Comparison of ENCODE assay signal across 8 mouse cellular contexts in genomic region chr6:119924235-119925005, GRCm38 (mm10). TPM values are rescaled to one million over a fixed set of nuclear protein-coding genes. Genes with fewer than 3 reads are reported as not detected.
DNase-seq lines count a peak whose midpoint lies in the region; ATAC-seq and TF ChIP-seq lines count a peak whose summit lies in the region.
"Had no signal": no experiment of that assay in that cellular context is flagged by ENCODE, and none has a peak within 500 bp of the region (broad histone marks: within the 10 kb centered on the region; RNA-seq: fewer than 3 reads in every experiment).

No protein-coding gene starts in this region.

- H3K4me3 ChIP-seq in heart, postnatal 0 days (ENCODE audit: low read depth, low read length), result no peak overlapping the region
- no peak overlapping the region for H3K4me3 ChIP-seq in stomach, postnatal 0 days (ENCODE audit: low read depth, low read length)
- H3K4me3 ChIP-seq: embryonic facial prominence, embryonic 15.5 days had no signal

- H3K9ac ChIP-seq in heart, postnatal 0 days (replicated peaks; ENCODE audit: low read depth, low read length), result no peak overlapping the region
- H3K9ac ChIP-seq in stomach, postnatal 0 days (ENCODE audit: low read length), result no peak overlapping the region
- H3K9ac ChIP-seq: embryonic facial prominence, embryonic 15.5 days had no signal

- peak; percentile 61 for TF ChIP-seq CTCF in heart, postnatal 0 days (IDR thresholded peaks at IDR 0.05; ENCODE audit: low read depth)
- peak; percentile 75 for TF ChIP-seq CTCF in stomach, postnatal 0 days (IDR thresholded peaks at IDR 0.05; ENCODE audit: low read depth)

- H3K36me3 ChIP-seq in heart, postnatal 0 days (replicated peaks; ENCODE audit: control insufficient read depth, insufficient read depth, low read length), result peaks cover 89% of the 10 kb centered on the region
- H3K36me3 ChIP-seq in stomach, postnatal 0 days (ENCODE audit: control insufficient read depth, insufficient read depth, low read length), result peaks cover 38% of the 10 kb centered on the region

- WGBS in heart, postnatal 0 days, result 30% methylated on average over 4 of the region's 4 CpGs
- 34% methylated on average over 4 of the region's 4 CpGs for WGBS in stomach, postnatal 0 days

- H3K9me3 ChIP-seq in heart, postnatal 0 days (replicated peaks; ENCODE audit: control insufficient read depth, low read length), result no peaks in the 10 kb centered on the region
- no peaks in the 10 kb centered on the region for H3K9me3 ChIP-seq in stomach, postnatal 0 days (ENCODE audit: control insufficient read depth, low read length)
- H3K9me3 ChIP-seq: embryonic facial prominence, embryonic 15.5 days had no signal

- DNase-seq in heart, postnatal 0 days (ENCODE audit: low spot score), result peak; percentile 74
- no peak for DNase-seq in heart, adult 9 months (ENCODE audit: low spot score in 2 of 2)
- peak; percentile 18 for DNase-seq in CD4-positive helper T cell, adult 2 months (ENCODE audit: low read depth, low spot score)
- DNase-seq in ZHBTc4 (ENCODE audit: low read depth, low spot score), result peak; percentile 43
- DNase-seq in layer of hippocampus, adult 9-11 months, result peak; percentile 59
- peak; percentile 29 for DNase-seq in stomach, postnatal 0 days (ENCODE audit: low spot score)
- DNase-seq in frontal cortex, postnatal 10 days (ENCODE audit: low spot score in 2 of 2), result no peak

- H3K4me2 ChIP-seq in heart, postnatal 0 days (ENCODE audit: low read depth, low read length), result no peak overlapping the region
- no peak overlapping the region for H3K4me2 ChIP-seq in stomach, postnatal 0 days (replicated peaks; ENCODE audit: low read depth)
- H3K4me2 ChIP-seq: embryonic facial prominence, embryonic 15.5 days had no signal

- no peak overlapping the region for H3K27ac ChIP-seq in heart, postnatal 0 days (ENCODE audit: low read depth)
- no peak overlapping the region for H3K27ac ChIP-seq in stomach, postnatal 0 days (replicated peaks)
- H3K27ac ChIP-seq: embryonic facial prominence, embryonic 15.5 days had no signal

- H3K4me1 ChIP-seq in heart, postnatal 0 days (ENCODE audit: control insufficient read depth, insufficient read depth), result no peaks in the 10 kb centered on the region
- H3K4me1 ChIP-seq in stomach, postnatal 0 days (replicated peaks; ENCODE audit: control insufficient read depth, insufficient read depth), result no peaks in the 10 kb centered on the region
- H3K4me1 ChIP-seq: embryonic facial prominence, embryonic 15.5 days had no signal

- peak; percentile 64; the same call in 1 of the 2 replicates for ATAC-seq in heart, postnatal 0 days (ENCODE audit: insufficient read depth, low read depth)
- ATAC-seq in stomach, postnatal 0 days (ENCODE audit: low FRiP score, low TSS enrichment), result no peak; the same call in 1 of the 2 replicates

- TF ChIP-seq EP300 in heart, postnatal 0 days (IDR thresholded peaks at IDR 0.05; ENCODE audit: low read depth), result no peak
- no peak for TF ChIP-seq EP300 in stomach, postnatal 0 days (optimal IDR thresholded peaks at IDR 0.05)

- H3K27me3 ChIP-seq in heart, postnatal 0 days (ENCODE audit: control insufficient read depth, insufficient read depth, low read length), result no peaks in the 10 kb centered on the region
- no peaks in the 10 kb centered on the region for H3K27me3 ChIP-seq in stomach, postnatal 0 days (ENCODE audit: control insufficient read depth, insufficient read depth, low read length)
- H3K27me3 ChIP-seq: embryonic facial prominence, embryonic 15.5 days had no signal

RNA-seq across cellular contexts. Expression of gene Rad52, which starts 21.9 kb away (rescaled TPM):
- 22.4 and 31.2 TPM in 2 replicates for total RNA-seq in heart, postnatal 0 days (2014; rRNA removed; ENCODE audit: low replicate concordance)
- 8.6 and 9.7 TPM in 2 replicates for polyA plus RNA-seq in heart, postnatal 0 days (2015; fragmentation: Nextera tagmentation; extraction: Ambion mirVana)
- polyA plus RNA-seq in stomach, postnatal 0 days (2015; fragmentation: Nextera tagmentation; extraction: Ambion mirVana), result 6.8 TPM in 2 replicates

Comparison
In these comparisons a context has a peak if more than half of its experiments do, and no peak if none do; other contexts are left out.
1. DNase-seq: peak in heart, postnatal 0 days (single experiment), CD4-positive helper T cell, adult 2 months (single experiment), ZHBTc4 (single experiment), layer of hippocampus, adult 9-11 months (single experiment) and stomach, postnatal 0 days (single experiment); none in heart, adult 9 months (0 of 2) and frontal cortex, postnatal 10 days (0 of 2).